ENCODE assay signal across 14 mouse cellular contexts in genomic region chr17:48430394-48430793, GRCm38 (mm10). TPM values are rescaled to one million over a fixed set of nuclear protein-coding genes. Genes with fewer than 3 reads are reported as not detected.
DNase-seq lines count a peak whose midpoint lies in the region; ATAC-seq and TF ChIP-seq lines count a peak whose summit lies in the region.
"Had no signal": no experiment of that assay in that cellular context is flagged by ENCODE, and none has a peak within 500 bp of the region (broad histone marks: within the 10 kb centered on the region; RNA-seq: fewer than 3 reads in every experiment).

No protein-coding gene starts in this region.

- H3K27me3 ChIP-seq in liver, embryonic 11.5 days (replicated peaks; ENCODE audit: control insufficient read depth, insufficient read depth, low read length) = no peaks in the 10 kb centered on the region
- H3K27me3 ChIP-seq in heart, adult 2 months (ENCODE audit: control insufficient read depth, insufficient read depth, low read length) = no peaks in the 10 kb centered on the region
- no peaks in the 10 kb centered on the region for H3K27me3 ChIP-seq in intestine, embryonic 15.5 days (replicated peaks)

- ATAC-seq in liver, embryonic 11.5 days (replicated peaks; ENCODE audit: low FRiP score) = no peak
- ATAC-seq in intestine, embryonic 15.5 days = peak; percentile 29
- ATAC-seq in megakaryocyte, adult 5-6 weeks (ENCODE audit: poor library complexity, severe bottlenecking) = no peak
- ATAC-seq: inflammation-experienced regulatory T-cells, adult 6 months had no signal

- DNase-seq in liver, embryonic 11.5 days (ENCODE audit: low spot score) = no peak
- DNase-seq in liver = no peak
- DNase-seq in heart, adult 2 months = peak in 1 of 2 experiments; percentile 64
- DNase-seq in skeletal muscle tissue, adult 2 months (ENCODE audit: low read depth, low spot score) = peak; percentile 73
- no peak for DNase-seq in cerebellum, postnatal 14 days
- no peak for DNase-seq in layer of hippocampus, adult 11-12 months (ENCODE audit: low spot score)
- DNase-seq: adrenal gland, postnatal 25 days; cerebellum, adult 8-10 months; thymus, postnatal 4 days had no signal

- 0 out of 2 replicates have a peak overlapping the region, but pooled peaks have one; percentile 19 for H3K27ac ChIP-seq in liver, embryonic 11.5 days (ENCODE audit: low read depth, low read length)
- H3K27ac ChIP-seq in heart, adult 2 months = peak overlapping the region; percentile 66
- H3K27ac ChIP-seq in intestine, embryonic 15.5 days = peak overlapping the region; percentile 77

- H3K9ac ChIP-seq in liver, embryonic 11.5 days (ENCODE audit: low read depth, low read length) = 0 out of 2 replicates have a peak overlapping the region, but pooled peaks have one; percentile 20
- H3K9ac ChIP-seq in heart, adult 2 months (ENCODE audit: low read depth, low read length) = 0 out of 2 replicates have a peak overlapping the region, but pooled peaks have one; percentile 3
- H3K9ac ChIP-seq in intestine, embryonic 15.5 days = no peak overlapping the region

- H3K36me3 ChIP-seq in liver, embryonic 11.5 days (ENCODE audit: control insufficient read depth, insufficient read depth, low read length) = no peaks in the 10 kb centered on the region
- H3K36me3 ChIP-seq in heart, adult 2 months (ENCODE audit: control insufficient read depth, insufficient read depth, low read length) = peaks cover 8% of the 10 kb centered on the region
- no peaks in the 10 kb centered on the region for H3K36me3 ChIP-seq in intestine, embryonic 15.5 days
- H3K36me3 ChIP-seq: G1E had no signal

- no peak overlapping the region for H3K4me2 ChIP-seq in liver, embryonic 11.5 days
- peak overlapping the region; percentile 24; the same call in 1 of the 2 replicates for H3K4me2 ChIP-seq in intestine, embryonic 15.5 days (replicated peaks)

- no peak overlapping the region for H3K4me3 ChIP-seq in liver, embryonic 11.5 days (ENCODE audit: low read depth, low read length)
- H3K4me3 ChIP-seq in heart, adult 2 months = peak overlapping the region; percentile 9; the same call in 1 of the 2 replicates
- no peak overlapping the region for H3K4me3 ChIP-seq in intestine, embryonic 15.5 days (replicated peaks)

- WGBS in liver, embryonic 11.5 days = 21% methylated on average over 5 of the region's 5 CpGs
- 13% methylated on average over 5 of the region's 5 CpGs for WGBS in heart, adult 2 months
- 8% methylated on average over 5 of the region's 5 CpGs for WGBS in intestine, embryonic 15.5 days

- TF ChIP-seq CTCF in heart, adult 2 months (IDR thresholded peaks at IDR 0.05) = no peak

- no peaks in the 10 kb centered on the region for H3K9me3 ChIP-seq in liver, embryonic 11.5 days (ENCODE audit: control insufficient read depth, low read length)
- H3K9me3 ChIP-seq in intestine, embryonic 15.5 days = no peaks in the 10 kb centered on the region
- H3K9me3 ChIP-seq: G1E had no signal

- intact Hi-C loops in heart, adult 2 months (cut with DNase I) = no loop called here

- peaks cover 40% of the 10 kb centered on the region for H3K4me1 ChIP-seq in liver, embryonic 11.5 days (replicated peaks; ENCODE audit: control insufficient read depth, insufficient read depth, low read length)
- peaks cover 19% of the 10 kb centered on the region for H3K4me1 ChIP-seq in heart, adult 2 months (ENCODE audit: control insufficient read depth, insufficient read depth, low read length)
- peaks cover 54% of the 10 kb centered on the region for H3K4me1 ChIP-seq in intestine, embryonic 15.5 days (replicated peaks)

- no peaks in the 10 kb centered on the region for H3K79me2 ChIP-seq in heart, adult 2 months (replicated peaks; ENCODE audit: control insufficient read depth, insufficient read depth, low read length)

- peak; percentile 77; the same call in 1 of the 2 replicates for TF ChIP-seq EP300 in heart, adult 2 months (IDR thresholded peaks at IDR 0.05; ENCODE audit: insufficient read depth, low read depth, low read length)

- TF ChIP-seq POLR2A in heart, adult 2 months (IDR thresholded peaks at IDR 0.05; ENCODE audit: insufficient read depth, low read depth, low read length) = peak; percentile 63; the same call in 1 of the 2 replicates

RNA-seq across cellular contexts. Expression of gene Apobec2, which starts 2.3 kb away (rescaled TPM):
- 2.5 and 3.0 TPM in 2 replicates for polyA plus RNA-seq in liver, embryonic 11.5 days (2014; fragmentation: Nextera tagmentation; extraction: Ambion mirVana)
- 100 to 1,000 TPM; 222 to 256 TPM for total RNA-seq in heart, adult 2 months (2021)
- polyA plus RNA-seq in heart, adult 2 months (2012; rRNA removed) = 150 and 194 TPM in 2 replicates
- 3.8 and 4.1 TPM in 2 replicates for polyA plus RNA-seq in intestine, embryonic 15.5 days (2015; fragmentation: Nextera tagmentation; extraction: Ambion mirVana)
- 0.45 TPM in 1 of 2 replicates, not detected in the other for total RNA-seq in megakaryocyte, adult 5-6 weeks (2015)
- total RNA-seq in megakaryocyte, adult 5-6 weeks (2017) = 0.20 TPM in 1 of 2 replicates, not detected in the other
- total RNA-seq: left cerebral cortex, postnatal 25 days had no signal
- polyA plus RNA-seq: G1E had no signal

RNA-seq across cellular contexts. Expression of gene Oard1, which starts 20.6 kb away (rescaled TPM):
- polyA plus RNA-seq in liver, embryonic 11.5 days (2014; fragmentation: Nextera tagmentation; extraction: Ambion mirVana) = 76.8 and 80.2 TPM in 2 replicates
- total RNA-seq in heart, adult 2 months (2021) = 10 to 100 TPM; 15.5 to 21.6 TPM
- polyA plus RNA-seq in heart, adult 2 months (2012; rRNA removed) = 8.6 and 20.5 TPM in 2 replicates
- 72.8 and 73.2 TPM in 2 replicates for polyA plus RNA-seq in intestine, embryonic 15.5 days (2015; fragmentation: Nextera tagmentation; extraction: Ambion mirVana)
- 40.3 and 42.5 TPM in 2 replicates for total RNA-seq in megakaryocyte, adult 5-6 weeks (2015)
- 52.8 and 53.3 TPM in 2 replicates for total RNA-seq in megakaryocyte, adult 5-6 weeks (2017)

RNA-seq across cellular contexts. Expression of gene Nfya, which starts 20.7 kb away (rescaled TPM):
- 18.7 and 20.4 TPM in 2 replicates for polyA plus RNA-seq in liver, embryonic 11.5 days (2014; fragmentation: Nextera tagmentation; extraction: Ambion mirVana)
- 10 to 100 TPM; 14.7 to 21.2 TPM for total RNA-seq in heart, adult 2 months (2021)
- 33.1 and 41.9 TPM in 2 replicates for polyA plus RNA-seq in heart, adult 2 months (2012; rRNA removed)
- 11.2 and 12.5 TPM in 2 replicates for polyA plus RNA-seq in intestine, embryonic 15.5 days (2015; fragmentation: Nextera tagmentation; extraction: Ambion mirVana)
- 83.3 and 85.2 TPM in 2 replicates for total RNA-seq in megakaryocyte, adult 5-6 weeks (2015)
- total RNA-seq in megakaryocyte, adult 5-6 weeks (2017) = 32.8 and 47.1 TPM in 2 replicates

RNA-seq across cellular contexts. Expression of gene Tspo2, which starts 20.9 kb away (rescaled TPM):
- polyA plus RNA-seq in liver, embryonic 11.5 days (2014; fragmentation: Nextera tagmentation; extraction: Ambion mirVana) = 68.1 and 68.7 TPM in 2 replicates
- 1 to 10 TPM in 1 of 2 experiments, not detected in 1; 1.9 TPM for total RNA-seq in heart, adult 2 months (2021)
- polyA plus RNA-seq in heart, adult 2 months (2012; rRNA removed) = 0.82 and 5.4 TPM in 2 replicates
- polyA plus RNA-seq in intestine, embryonic 15.5 days (2015; fragmentation: Nextera tagmentation; extraction: Ambion mirVana) = 3.5 and 4.4 TPM in 2 replicates
- 3.2 and 5.3 TPM in 2 replicates for total RNA-seq in megakaryocyte, adult 5-6 weeks (2015)
- total RNA-seq in megakaryocyte, adult 5-6 weeks (2017) = 4.4 and 14.3 TPM in 2 replicates
- total RNA-seq: adrenal gland, postnatal 25 days; left cerebral cortex, postnatal 25 days had no signal
- polyA plus RNA-seq: inflammation-experienced regulatory T-cells, adult 6 months had no signal

RNA-seq across cellular contexts. Expression of gene Unc5cl, which starts 24.3 kb away (rescaled TPM):
- polyA plus RNA-seq in liver, embryonic 11.5 days (2014; fragmentation: Nextera tagmentation; extraction: Ambion mirVana) = 1.0 and 2.0 TPM in 2 replicates
- under 1 TPM; 0.23 to 0.27 TPM for total RNA-seq in heart, adult 2 months (2021)
- 0.21 TPM in 1 of 2 replicates, not detected in the other for polyA plus RNA-seq in heart, adult 2 months (2012; rRNA removed)
- polyA plus RNA-seq in intestine, embryonic 15.5 days (2015; fragmentation: Nextera tagmentation; extraction: Ambion mirVana) = 36.3 and 38.9 TPM in 2 replicates
- 0.38 TPM in 1 of 2 replicates, not detected in the other for total RNA-seq in megakaryocyte, adult 5-6 weeks (2015)
- 0.37 and 0.40 TPM in 2 replicates for total RNA-seq in megakaryocyte, adult 5-6 weeks (2017)
- total RNA-seq: adrenal gland, postnatal 25 days had no signal

Comparison
In these comparisons a context has a peak if more than half of its experiments do, and no peak if none do; other contexts are left out.
1. H3K27ac ChIP-seq: peak in every context shown above with its lines; median percentile 77 in intestine, embryonic 15.5 days; 66 in heart, adult 2 months; 19 in liver, embryonic 11.5 days.
2. RNA of gene Apobec2, which starts 2.3 kb away (polyA plus RNA-seq): 150 to 194 TPM in heart, adult 2 months; 3.8 to 4.1 TPM in intestine, embryonic 15.5 days and 2.5 to 3.0 TPM in liver, embryonic 11.5 days; every median in the first group is over 10 times any median in the second.